Mouse (Mus musculus) embryonic stem cell, embryonic (primary cell): Measurements from ENCODE around the gene Omp.

ENCODE experiments used
- CTCF ChIA-PET, 4 experiments: fragments of 300-600 bp in 2 of 4; fragments of 350-600 bp in 2 of 4; sonication (Branson Sonifier 250); formaldehyde crosslinking; loops; one replicate each; lab custom pipeline; 2022; ENCODE audit warnings: inconsistent platforms in 2 of 4; lab: Charles Lee
- POLR2A ChIA-PET, 4 experiments: fragments of 300-600 bp in 2 of 4; fragments of 350-600 bp in 2 of 4; sonication (Branson Sonifier 250); formaldehyde crosslinking; loops; one replicate each; lab custom pipeline; 2022; ENCODE audit warnings: antibody characterized with exemption in 4 of 4, inconsistent platforms in 1 of 4; lab: Charles Lee

The Omp gene

GRCm38 (mm10) chr7:98155546-98156279 lies 10.4 kb upstream of the Omp start:
- CTCF ChIA-PET = interaction anchor here (0.5 to 5.0 kb wide), 44 partner anchors 10 to 1109 kb away, joined by 3 to 68 read pairs (median 5); partner anchors contain the start of genes Omp (in 3 of the 4) and Capn5 (in 1 of the 4)
- POLR2A ChIA-PET = interaction anchor here in 3 of 4 experiments (0.6 to 5.5 kb wide), 17 partner anchors 9 to 216 kb away, joined by 3 to 44 read pairs (median 5); partner anchors contain the start of genes Omp (in 2 of the 3) and Capn5 (in 1 of the 3)

- CTCF ChIA-PET = interaction anchor here (0.6 to 5.0 kb wide), 25 partner anchors 8 to 194 kb away, joined by 3 to 68 read pairs (median 7); partner anchors contain the start of gene Omp (in 2 of the 4)
- POLR2A ChIA-PET = interaction anchor here in 3 of 4 experiments (1.0 to 2.1 kb wide), 7 partner anchors 9 to 37 kb away, joined by 3 to 7 read pairs (median 5); no protein-coding TSS in a partner anchor
Observed at GRCm38 (mm10) chr7:98153892-98154291, 8.6 kb upstream of the Omp start.

GRCm38 (mm10) chr7:98153345-98153744 lies 8.0 kb upstream of the Omp start:
- ChIA-PET CTCF (interaction anchor here (0.6 to 5.0 kb wide), 37 partner anchors 9 to 1151 kb away, joined by 3 to 68 read pairs (median 4); partner anchors contain the start of genes Myo7a (in 1 of the 4) and Omp (in 1 of the 4)), POLR2A (interaction anchor here in 3 of 4 experiments (0.6 to 2.1 kb wide), 9 partner anchors 9 to 1957 kb away, joined by 3 to 7 read pairs (median 5); no protein-coding TSS in a partner anchor)

- ChIA-PET POLR2A (interaction anchor here in 3 of 4 experiments (0.7 to 2.1 kb wide), 5 partner anchors 10 to 38 kb away, joined by 3 to 7 read pairs (median 5); no protein-coding TSS in a partner anchor), CTCF (interaction anchor here (0.5 to 5.0 kb wide), 19 partner anchors 8 to 577 kb away, joined by 3 to 68 read pairs (median 5); partner anchors contain the start of gene Omp (in 1 of the 4))
Observed at GRCm38 (mm10) chr7:98152400-98152799, 7.1 kb upstream of the Omp start.

GRCm38 (mm10) chr7:98150525-98150924 lies 5.2 kb upstream of the Omp start:
- ChIA-PET CTCF (interaction anchor here in 3 of 4 experiments (0.5 to 2.1 kb wide), 19 partner anchors 8 to 1471 kb away, joined by 3 to 9 read pairs (median 4); no protein-coding TSS in a partner anchor), POLR2A (interaction anchor here in 3 of 4 experiments (0.7 to 1.4 kb wide), 4 partner anchors 8 to 14 kb away, joined by 3 to 4 read pairs (median 4); no protein-coding TSS in a partner anchor)

- ChIA-PET POLR2A (interaction anchor here in 3 of 4 experiments (0.8 to 1.4 kb wide), 3 partner anchors 9 to 15 kb away, joined by 3 to 4 read pairs (median 3); no protein-coding TSS in a partner anchor), CTCF (interaction anchor here (0.5 to 2.1 kb wide), 19 partner anchors 9 to 572 kb away, joined by 3 to 9 read pairs (median 4); no protein-coding TSS in a partner anchor)
Observed at GRCm38 (mm10) chr7:98149802-98150201, 4.5 kb upstream of the Omp start.

- POLR2A ChIA-PET = interaction anchor here in 2 of 4 experiments (1.4 to 7.2 kb wide), 3 partner anchors 9 to 41 kb away, joined by 4 to 44 read pairs (median 5); no protein-coding TSS in a partner anchor
- CTCF ChIA-PET = interaction anchor here in 2 of 4 experiments (0.6 to 2.1 kb wide), 6 partner anchors 8 to 41 kb away, joined by 6 to 8 read pairs (median 6); no protein-coding TSS in a partner anchor
Observed at GRCm38 (mm10) chr7:98148721-98149407, 3.6 kb upstream of the Omp start.

GRCm38 (mm10) chr7:98147766-98148165 lies 2.5 kb upstream of the Omp start:
- CTCF ChIA-PET = interaction anchor here in 1 of 4 experiments (1.1 to 8.2 kb wide), 4 partner anchors 7 to 46 kb away, joined by 3 to 68 read pairs (median 5); no protein-coding TSS in a partner anchor
- POLR2A ChIA-PET = interaction anchor here in 2 of 4 experiments (1.5 to 7.2 kb wide), 3 partner anchors 10 to 42 kb away, joined by 3 to 44 read pairs (median 5); no protein-coding TSS in a partner anchor

GRCm38 (mm10) chr7:98146447-98146845 lies 1.1 kb upstream of the Omp start:
- ChIA-PET POLR2A (interaction anchor here in 2 of 4 experiments (0.8 to 7.2 kb wide), 5 partner anchors 11 to 43 kb away, joined by 3 to 44 read pairs (median 5); no protein-coding TSS in a partner anchor), CTCF (interaction anchor here in 2 of 4 experiments (1.1 to 8.2 kb wide), 6 partner anchors 8 to 25 kb away, joined by 4 to 68 read pairs (median 6); no protein-coding TSS in a partner anchor)

GRCm38 (mm10) chr7:98145842-98146446 lies 642 bp upstream of the Omp start:
- ChIA-PET CTCF (interaction anchor here in 3 of 4 experiments (0.9 to 8.2 kb wide), 10 partner anchors 8 to 74 kb away, joined by 3 to 68 read pairs (median 5); no protein-coding TSS in a partner anchor), POLR2A (interaction anchor here in 2 of 4 experiments (0.8 to 7.2 kb wide), 3 partner anchors 12 to 21 kb away, joined by 3 to 44 read pairs (median 3); no protein-coding TSS in a partner anchor)

- CTCF ChIA-PET = interaction anchor here (0.6 to 8.2 kb wide), 14 partner anchors 10 to 199 kb away, joined by 3 to 68 read pairs (median 15); no protein-coding TSS in a partner anchor
- POLR2A ChIA-PET = interaction anchor here in 2 of 4 experiments (0.5 to 7.2 kb wide), 9 partner anchors 10 to 64 kb away, joined by 3 to 44 read pairs (median 5); no protein-coding TSS in a partner anchor
Observed at GRCm38 (mm10) chr7:98142648-98143047, 2.7 kb downstream of the Omp start.

GRCm38 (mm10) chr7:98142247-98142646 lies 3.1 kb downstream of the Omp start:
- POLR2A ChIA-PET = interaction anchor here in 2 of 4 experiments (1.2 to 7.2 kb wide), 10 partner anchors 10 to 63 kb away, joined by 3 to 44 read pairs (median 5); no protein-coding TSS in a partner anchor
- CTCF ChIA-PET = interaction anchor here (0.6 to 8.2 kb wide), 17 partner anchors 10 to 206 kb away, joined by 3 to 68 read pairs (median 10); no protein-coding TSS in a partner anchor

GRCm38 (mm10) chr7:98141206-98141605 lies 4.1 kb downstream of the Omp start:
- CTCF ChIA-PET = interaction anchor here (0.5 to 8.2 kb wide), 40 partner anchors 9 to 1871 kb away, joined by 3 to 68 read pairs (median 5); partner anchors contain the start of gene Myo7a (in 1 of the 4)
- POLR2A ChIA-PET = interaction anchor here in 3 of 4 experiments (0.6 to 3.7 kb wide), 11 partner anchors 8 to 339 kb away, joined by 3 to 11 read pairs (median 5); no protein-coding TSS in a partner anchor

GRCm38 (mm10) chr7:98140597-98140996 lies 4.7 kb downstream of the Omp start:
- POLR2A ChIA-PET = interaction anchor here in 2 of 4 experiments (0.6 to 3.7 kb wide), 7 partner anchors 8 to 338 kb away, joined by 3 to 11 read pairs (median 7); no protein-coding TSS in a partner anchor
- CTCF ChIA-PET = interaction anchor here (0.5 to 8.2 kb wide), 27 partner anchors 8 to 442 kb away, joined by 3 to 68 read pairs (median 5); partner anchors contain the start of gene Myo7a (in 1 of the 4)

- CTCF ChIA-PET = interaction anchor here in 3 of 4 experiments (0.6 to 1.7 kb wide), 3 partner anchors 14 to 51 kb away, joined by 3 to 12 read pairs (median 4); no protein-coding TSS in a partner anchor
- POLR2A ChIA-PET = interaction anchor here in 1 of 4 experiments (0.6 to 2.4 kb wide), 2 partner anchors 19 to 396 kb away, joined by 5 to 6 read pairs; no protein-coding TSS in a partner anchor
Observed at GRCm38 (mm10) chr7:98139216-98139615, 6.1 kb downstream of the Omp start.

GRCm38 (mm10) chr7:98137995-98138394 lies 7.3 kb downstream of the Omp start:
- POLR2A ChIA-PET = interaction anchor here in 2 of 4 experiments (1.0 to 2.4 kb wide), 3 partner anchors 20 to 22 kb away, joined by 3 to 6 read pairs (median 5); no protein-coding TSS in a partner anchor
- CTCF ChIA-PET = interaction anchor here in 2 of 4 experiments (0.8 to 1.2 kb wide), 2 partner anchors 14 to 18 kb away, joined by 3 to 10 read pairs; no protein-coding TSS in a partner anchor
